Mouse (Mus musculus) neutrophil, adult 59 days (primary cell): ENCODE results near the gene Adam23. TPM values are rescaled to one million over a fixed set of nuclear protein-coding genes. Genes with fewer than 3 reads are reported as not detected.

Experiments
- total RNA-seq, 2 experiments: library from RNA; stranded (reverse); gene quantifications; 1 replicate in 1 of 2; 2 replicates in 1 of 2; pipeline ENCODE4 v1.2.4; 2023

Adam23 gene
- not detected for total RNA-seq

DNA sequence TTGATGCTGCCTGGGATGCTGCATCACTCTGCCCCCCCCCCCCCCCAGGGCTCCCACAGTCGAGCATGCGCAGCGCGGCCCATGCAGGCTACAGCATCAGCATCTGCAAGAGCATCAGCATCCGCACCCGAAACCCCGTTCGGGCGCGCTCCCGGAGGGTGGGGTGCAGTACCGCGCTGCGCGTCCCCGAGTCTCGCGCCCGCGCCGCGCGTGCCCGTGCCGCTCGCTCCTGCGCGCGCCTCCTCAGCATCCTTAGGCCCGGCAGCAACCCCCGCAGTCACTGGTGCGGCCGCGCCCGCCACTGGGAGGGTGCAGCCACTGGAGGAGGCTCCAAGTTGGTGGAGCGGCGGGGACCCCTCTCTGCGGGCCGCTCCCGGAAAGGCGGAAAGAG lies at the start of gene Adam23:
Adam23 (plus strand) TSS at position 236 of the 391 bp plus-strand sequence.

DNA sequence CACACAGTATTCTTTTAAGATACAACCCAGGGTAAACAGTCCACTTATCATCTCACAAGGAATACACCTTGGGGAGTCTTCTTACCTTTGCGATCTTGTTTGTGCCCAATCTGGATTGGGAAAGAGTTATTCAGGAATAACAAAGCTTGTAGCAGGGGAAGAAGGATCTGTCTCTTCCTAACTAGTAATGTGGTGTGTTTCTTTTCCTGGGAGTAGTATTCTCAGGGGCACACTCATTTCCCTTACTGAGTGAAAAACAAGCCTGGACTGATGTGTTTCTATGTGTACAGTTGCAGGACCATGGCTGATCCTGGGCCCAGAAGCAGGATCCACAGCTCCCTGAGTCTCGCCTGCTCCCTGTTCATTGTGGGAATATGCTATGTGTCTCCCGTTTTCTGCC lies 170.0 kb downstream of the Adam23 start, which contains the start of gene Gm39653:
Gm39653 (plus strand) TSS at position 301 of the 400 bp plus-strand sequence.

Other genes starting within 250 kb of the Adam23 start
- gene Gpr1, start 231.3 kb upstream of the Adam23 start, total RNA-seq: not detected
- not detected for gene Zdbf2, start 172.6 kb upstream of the Adam23 start, total RNA-seq
- gene Gm39653, start 170.1 kb downstream of the Adam23 start, total RNA-seq: not detected
- gene Dytn, start 241.0 kb downstream of the Adam23 start, total RNA-seq: not detected